Mouse (Mus musculus): ENCODE data around the gene Lix1l.

Lix1l gene

GRCm38 (mm10) chr3:96600639-96601250, at the start of gene Lix1l:
Lix1l (plus strand) TSS chr3:96601149.
- DNase-seq = peak; percentile 88

DNA sequence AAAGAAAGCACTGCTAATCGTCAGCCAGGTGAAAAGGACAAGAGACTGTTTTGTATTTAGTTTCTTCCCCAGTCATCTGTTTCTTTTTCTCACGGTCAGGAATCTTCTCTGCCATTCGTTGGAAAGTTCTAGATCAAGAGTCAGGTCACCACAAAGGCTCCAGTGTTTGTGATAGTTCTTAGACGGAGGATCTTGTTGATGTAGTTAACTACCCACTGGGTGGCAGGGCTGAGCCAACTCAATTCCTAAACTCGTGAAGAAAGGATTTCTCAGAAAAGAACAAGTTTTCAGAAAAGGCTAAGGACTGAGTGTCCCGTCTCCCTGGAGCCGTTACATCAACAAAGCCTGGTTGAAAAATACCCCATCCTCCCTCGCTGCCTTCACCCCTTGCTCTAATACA, 49.7 kb upstream of the Lix1l start:
- peak; percentile 81 for DNase-seq

GRCm38 (mm10) chr3:96551890-96552289, 49.1 kb upstream of the Lix1l start:
- DNase-seq = no peak

DNA sequence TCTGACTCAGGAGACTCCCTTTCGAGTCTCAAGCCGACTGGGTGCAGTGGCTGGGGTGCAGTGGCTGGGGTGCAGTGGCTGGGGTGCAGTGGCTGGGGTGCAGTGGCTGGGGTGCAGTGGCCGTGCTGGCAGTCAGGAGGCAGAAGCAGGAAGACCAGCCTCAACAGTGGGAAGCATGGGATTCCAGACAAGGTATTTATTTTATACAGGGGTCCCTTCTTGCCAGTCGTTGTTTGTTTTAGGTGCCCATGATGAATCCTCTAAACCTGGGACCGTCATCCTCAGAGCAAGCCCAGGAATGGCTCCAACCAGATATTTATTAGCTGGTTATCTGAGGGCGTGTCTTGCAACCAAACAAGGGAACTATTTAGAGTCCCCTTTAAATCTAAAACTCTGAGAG, 47.3 kb upstream of the Lix1l start:
- DNase-seq = no peak

DNA sequence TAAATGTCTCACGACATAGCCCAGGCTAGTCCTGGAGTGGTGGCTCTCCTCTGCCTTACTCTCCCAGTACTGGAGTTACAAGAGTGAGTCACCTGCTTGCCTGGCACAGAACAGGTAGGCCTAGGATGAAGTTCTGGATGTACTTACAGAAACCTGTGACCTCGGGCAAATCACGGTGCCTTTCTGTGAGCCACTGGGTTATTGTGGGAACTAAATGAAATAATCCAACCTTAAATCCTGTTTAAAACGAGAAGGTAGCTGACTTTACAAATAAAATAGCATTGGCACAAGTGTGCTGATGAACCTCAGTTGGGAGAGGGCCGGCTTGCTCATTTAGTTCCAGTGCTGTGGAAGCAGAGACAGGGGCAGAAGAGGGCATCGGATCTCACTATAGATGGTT, 46.7 kb upstream of the Lix1l start:
- DNase-seq = peak; percentile 47

GRCm38 (mm10) chr3:96555041-96555596, 45.8 kb upstream of the Lix1l start:
- peak; percentile 89 for DNase-seq

GRCm38 (mm10) chr3:96555999-96556614, 44.8 kb upstream of the Lix1l start:
- DNase-seq = no peak

- DNase-seq = peak; percentile 18
Observed at GRCm38 (mm10) chr3:96556651-96557635, 44.0 kb upstream of the Lix1l start.

DNA sequence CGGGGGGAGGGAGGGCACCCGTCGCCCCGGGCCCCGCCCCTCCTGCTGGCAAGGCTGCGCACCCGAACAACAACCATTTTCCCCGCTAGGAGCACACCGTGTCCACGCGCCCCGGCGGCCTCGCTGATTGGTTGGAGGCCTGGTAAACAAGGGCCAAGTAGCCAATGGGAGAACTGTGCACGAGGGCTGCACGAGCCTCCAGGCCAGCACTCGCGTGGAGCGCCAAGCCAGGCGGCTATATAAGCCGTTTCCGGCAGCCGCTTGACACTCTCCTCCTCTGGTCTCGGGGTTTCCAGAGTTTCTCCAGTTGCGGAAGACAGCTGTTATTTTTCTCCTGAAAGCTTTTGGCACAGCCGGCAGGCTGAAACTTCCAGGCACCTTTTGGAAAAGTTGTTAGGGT, 43.3 kb upstream of the Lix1l start, which contains the start of gene Txnip:
TSS of gene Txnip (plus strand) at position 264 of the 400 bp plus-strand sequence.
- DNase-seq = peak; percentile 100

DNA sequence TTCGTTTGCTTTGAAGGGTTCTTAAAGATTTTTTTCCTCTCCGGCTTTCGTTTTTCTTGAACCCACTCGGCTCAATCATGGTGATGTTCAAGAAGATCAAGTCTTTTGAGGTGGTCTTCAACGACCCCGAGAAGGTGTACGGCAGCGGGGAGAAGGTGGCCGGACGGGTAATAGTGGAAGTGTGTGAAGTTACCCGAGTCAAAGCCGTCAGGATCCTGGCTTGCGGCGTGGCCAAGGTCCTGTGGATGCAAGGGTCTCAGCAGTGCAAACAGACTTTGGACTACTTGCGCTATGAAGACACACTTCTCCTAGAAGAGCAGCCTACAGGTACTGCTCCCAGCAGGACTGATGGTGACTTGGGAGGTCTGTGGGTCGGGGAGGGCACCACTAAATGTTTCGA, 42.8 kb upstream of the Lix1l start:
- peak; percentile 68 for DNase-seq

- peak; percentile 32 for DNase-seq
Observed at GRCm38 (mm10) chr3:96558668-96559196, 42.2 kb upstream of the Lix1l start.

DNA sequence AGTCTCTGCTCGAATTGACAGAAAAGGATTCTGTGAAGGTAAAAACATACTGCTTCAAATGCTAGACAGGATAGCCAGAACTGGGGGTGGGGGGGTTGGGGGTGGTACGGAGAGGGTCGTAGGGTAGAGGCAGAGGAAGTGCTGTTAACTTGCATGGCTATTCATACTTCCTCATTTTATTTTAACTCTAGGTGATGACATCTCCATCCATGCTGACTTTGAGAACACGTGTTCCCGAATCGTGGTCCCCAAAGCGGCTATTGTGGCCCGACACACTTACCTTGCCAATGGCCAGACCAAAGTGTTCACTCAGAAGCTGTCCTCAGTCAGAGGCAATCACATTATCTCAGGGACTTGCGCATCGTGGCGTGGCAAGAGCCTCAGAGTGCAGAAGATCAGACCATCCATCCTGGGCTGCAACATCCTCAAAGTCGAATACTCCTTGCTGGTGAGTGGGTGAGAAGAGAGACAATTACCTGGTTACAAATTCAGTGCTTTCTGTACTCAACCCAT, 41.5 kb upstream of the Lix1l start:
- no peak for DNase-seq

DNA sequence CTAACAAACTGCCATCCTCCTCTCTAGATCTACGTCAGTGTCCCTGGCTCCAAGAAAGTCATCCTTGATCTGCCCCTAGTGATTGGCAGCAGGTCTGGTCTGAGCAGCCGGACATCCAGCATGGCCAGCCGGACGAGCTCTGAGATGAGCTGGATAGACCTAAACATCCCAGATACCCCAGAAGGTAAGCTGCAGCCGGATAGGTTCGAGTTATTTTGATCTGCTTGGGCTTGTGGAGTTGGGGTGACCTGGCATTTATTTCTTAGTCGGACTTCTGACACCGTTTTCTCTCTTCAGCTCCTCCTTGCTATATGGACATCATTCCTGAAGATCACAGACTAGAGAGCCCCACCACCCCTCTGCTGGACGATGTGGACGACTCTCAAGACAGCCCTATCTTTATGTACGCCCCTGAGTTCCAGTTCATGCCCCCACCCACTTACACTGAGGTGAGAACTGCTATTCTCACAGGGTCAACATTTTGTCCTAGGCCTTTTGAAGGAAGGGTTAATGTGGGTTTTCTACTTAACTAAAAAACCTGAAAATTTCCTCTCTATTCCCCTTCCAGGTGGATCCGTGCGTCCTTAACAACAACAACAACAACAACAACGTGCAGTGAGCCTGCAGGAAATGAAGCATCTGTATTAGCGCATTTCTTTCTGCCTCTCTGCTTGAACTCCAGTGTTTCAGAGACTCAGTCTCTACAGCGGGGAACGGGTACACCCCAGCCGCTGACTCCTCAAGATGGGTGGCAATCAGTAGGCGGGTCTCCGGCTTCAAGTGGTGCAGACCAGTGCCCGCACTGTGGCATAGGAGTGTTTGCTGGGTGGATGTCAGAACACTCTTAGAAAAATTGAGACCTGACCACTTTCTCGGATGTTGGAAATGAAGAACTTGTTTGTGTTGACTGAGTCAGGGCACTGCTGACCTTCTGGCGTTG, 40.8 kb upstream of the Lix1l start:
- peak; percentile 57 for DNase-seq

- DNase-seq = peak; percentile 47
Observed at GRCm38 (mm10) chr3:96560881-96561668, 39.9 kb upstream of the Lix1l start.

GRCm38 (mm10) chr3:96561946-96562681, 38.8 kb upstream of the Lix1l start:
- DNase-seq = peak; percentile 62

DNA sequence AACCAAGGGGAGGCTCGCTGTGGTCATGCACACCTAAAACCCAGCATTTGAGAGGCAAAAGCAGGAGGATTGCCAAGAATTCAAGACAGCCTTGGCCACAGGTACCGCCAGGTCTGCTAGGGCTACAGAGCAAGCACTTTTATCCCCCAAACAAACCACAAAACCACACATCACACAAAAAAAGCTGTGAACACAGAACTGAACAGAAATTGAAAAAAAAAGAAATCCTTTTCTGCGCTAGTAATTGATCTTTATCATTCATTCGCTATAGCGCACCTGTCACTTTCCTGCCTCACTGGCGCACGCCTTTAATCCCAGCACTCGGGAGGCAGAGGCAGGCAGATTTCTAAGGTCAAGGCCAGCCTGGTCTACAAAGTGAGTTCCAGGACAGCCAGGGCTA, 37.7 kb upstream of the Lix1l start:
- DNase-seq = peak; percentile 25

- peak; percentile 71 for DNase-seq
Observed at GRCm38 (mm10) chr3:96563911-96564632, 36.9 kb upstream of the Lix1l start.

DNA sequence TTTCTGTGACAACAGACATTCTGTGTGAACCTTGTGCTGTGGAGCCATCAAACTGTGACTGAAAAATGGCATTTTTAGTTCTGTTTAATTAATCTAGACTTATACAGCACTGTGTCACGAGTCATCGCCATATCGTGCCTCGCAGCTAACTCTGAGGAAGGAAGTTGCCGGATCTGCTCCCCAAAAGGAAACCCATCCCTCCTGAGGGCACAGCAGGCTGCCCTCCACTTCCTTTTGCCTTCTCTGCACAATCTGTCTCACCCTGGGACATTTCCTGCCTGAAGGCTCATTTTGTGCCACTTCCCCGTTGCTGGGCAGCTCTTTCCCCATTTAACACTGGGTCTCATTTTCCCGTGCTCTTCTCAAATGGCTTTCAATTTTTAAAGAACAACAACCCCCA, 36.3 kb upstream of the Lix1l start:
- DNase-seq = peak; percentile 59

- no peak for DNase-seq
Observed at GRCm38 (mm10) chr3:96565105-96565504, 35.8 kb upstream of the Lix1l start.
